ENCODE assay signal across 8 mouse cellular contexts in genomic region chr5:134500062-134500461, GRCm38 (mm10). TPM values are rescaled to one million over a fixed set of nuclear protein-coding genes. Genes with fewer than 3 reads are reported as not detected.
A peak's percentile ranks its signal among the peaks of the same experiment; 100 is the strongest.
DNase-seq lines count a peak whose midpoint lies in the region; ATAC-seq and TF ChIP-seq lines count a peak whose summit lies in the region.

No protein-coding gene starts in this region.

- ATAC-seq in G1E (ENCODE audit: extremely low read depth, insufficient number of reproducible peaks, low FRiP score, poor library complexity, severe bottlenecking), result no peak
- no peak for ATAC-seq in limb, embryonic 11.5 days (ENCODE audit: insufficient number of reproducible peaks, low FRiP score, low TSS enrichment, low read depth)
- ATAC-seq in inflammation-experienced regulatory T-cells, adult 6 months, result no peak

- no peaks in the 10 kb centered on the region for H3K36me3 ChIP-seq in G1E (replicated peaks)
- H3K36me3 ChIP-seq in limb, embryonic 11.5 days (ENCODE audit: control insufficient read depth, insufficient read depth, low read length), result peaks cover 33% of the 10 kb centered on the region

- peak; percentile 83 for TF ChIP-seq CTCF in layer of hippocampus, adult 2 months (conservative IDR thresholded peaks at IDR 0.05)
- peak; percentile 61 for TF ChIP-seq CTCF in G1E (IDR thresholded peaks at IDR 0.05; ENCODE audit: low read depth, low read length)
- peak; percentile 69 for TF ChIP-seq CTCF in brain, embryonic 14.5 days (IDR thresholded peaks at IDR 0.05; ENCODE audit: borderline replicate concordance, extremely low read depth, insufficient read depth, insufficient read length)

- no peaks in the 10 kb centered on the region for H3K9me3 ChIP-seq in G1E (replicated peaks)
- no peaks in the 10 kb centered on the region for H3K9me3 ChIP-seq in limb, embryonic 11.5 days (ENCODE audit: control insufficient read depth, low read length)

- no peak for TF ChIP-seq POLR2A in brain, embryonic 14.5 days (IDR thresholded peaks at IDR 0.05; ENCODE audit: borderline replicate concordance, extremely low read depth, insufficient read depth, insufficient read length, poor library complexity, severe bottlenecking)

- H3K4me1 ChIP-seq in G1E (ENCODE audit: insufficient read depth, low read depth, low read length), result no peaks in the 10 kb centered on the region
- no peaks in the 10 kb centered on the region for H3K4me1 ChIP-seq in limb, embryonic 11.5 days (ENCODE audit: control insufficient read depth, insufficient read depth, low read length)

- peak; percentile 47 to 67 for DNase-seq in layer of hippocampus, adult 2 months (ENCODE audit: low spot score in 2 of 2)
- no peak for DNase-seq in layer of hippocampus, adult 9-10 months (ENCODE audit: low spot score)
- peak; percentile 59 for DNase-seq in G1E (ENCODE audit: low spot score)
- DNase-seq in brain, embryonic 14.5 days (ENCODE audit: low read depth), result peak; percentile 31
- peak; percentile 56 to 60 for DNase-seq in frontal cortex, postnatal 25 days (ENCODE audit: low spot score in 2 of 2)
- peak; percentile 66 for DNase-seq in limb, embryonic 11.5 days (ENCODE audit: low spot score)
- DNase-seq in right cerebral cortex, adult 18-20 months, result peak; percentile 58

- H3K9ac ChIP-seq in limb, embryonic 11.5 days (ENCODE audit: low read length), result no peak overlapping the region

- 79% methylated on average over 4 of the region's 4 CpGs for WGBS in limb, embryonic 11.5 days

- H3K4me2 ChIP-seq in limb, embryonic 11.5 days (ENCODE audit: low read depth, severe bottlenecking), result no peak overlapping the region

- no peak overlapping the region for H3K4me3 ChIP-seq in layer of hippocampus, adult 2 months
- no peak overlapping the region for H3K4me3 ChIP-seq in G1E (ENCODE audit: low read depth, low read length)
- H3K4me3 ChIP-seq in limb, embryonic 11.5 days (ENCODE audit: low read depth, low read length), result no peak overlapping the region

- no peaks in the 10 kb centered on the region; the same call in none of the 2 replicates for H3K27me3 ChIP-seq in G1E (ENCODE audit: insufficient read depth, low read length)
- H3K27me3 ChIP-seq in limb, embryonic 11.5 days (ENCODE audit: control insufficient read depth, insufficient read depth, low read length), result no peaks in the 10 kb centered on the region

- no peak overlapping the region for H3K27ac ChIP-seq in layer of hippocampus, adult 2 months
- H3K27ac ChIP-seq in limb, embryonic 11.5 days (replicated peaks; ENCODE audit: low read depth, low read length), result no peak overlapping the region

RNA-seq across cellular contexts. Expression of gene Gtf2ird1, which starts 43.5 kb away (rescaled TPM):
- 10 to 100 TPM; 22.8 to 25.4 TPM for total RNA-seq in layer of hippocampus, adult 2 months (2021)
- total RNA-seq in G1E (2014; fragmentation: Nextera tagmentation) (not detected in 2 replicates), G1E (2017) (1.6 and 2.2 TPM in 2 replicates)
- polyA plus RNA-seq in G1E (2012), result 1.5 TPM in 2 replicates
- polyA plus RNA-seq in brain, embryonic 14.5 days (2012; rRNA removed), result 78.1 and 80.5 TPM in 2 replicates
- polyA plus RNA-seq in limb, embryonic 11.5 days (2014; fragmentation: Nextera tagmentation; extraction: Ambion mirVana), result 126 and 135 TPM in 2 replicates
- 10 to 100 TPM in 1 of 3 experiments, 1 to 10 TPM in 2; 3.5 to 12.4 (median 5.7) TPM for polyA plus RNA-seq in inflammation-experienced regulatory T-cells, adult 6 months (2017; shearing (Covaris generic))

RNA-seq across cellular contexts. Expression of gene Clip2, which starts 52.2 kb away (rescaled TPM):
- 10 to 100 TPM; 90.0 to 99.3 TPM for total RNA-seq in layer of hippocampus, adult 2 months (2021)
- 0.53 TPM in 1 of 2 replicates, not detected in the other for total RNA-seq in G1E (2014; fragmentation: Nextera tagmentation)
- total RNA-seq in G1E (2017), result 0.12 and 0.38 TPM in 2 replicates
- polyA plus RNA-seq in G1E (2012), result 0.28 and 0.33 TPM in 2 replicates
- 77.0 and 115 TPM in 2 replicates for polyA plus RNA-seq in brain, embryonic 14.5 days (2012; rRNA removed)
- 6.8 and 6.9 TPM in 2 replicates for polyA plus RNA-seq in limb, embryonic 11.5 days (2014; fragmentation: Nextera tagmentation; extraction: Ambion mirVana)
- polyA plus RNA-seq in inflammation-experienced regulatory T-cells, adult 6 months (2017; shearing (Covaris generic)), result under 1 TPM; 0.55 to 0.88 (median 0.74) TPM

RNA-seq across cellular contexts. Expression of gene Syna, which starts 59.9 kb away (rescaled TPM):
- 1 to 10 TPM; 5.4 to 6.8 TPM for total RNA-seq in layer of hippocampus, adult 2 months (2021)
- total RNA-seq in G1E (2014; fragmentation: Nextera tagmentation), result not detected in 2 replicates
- total RNA-seq in G1E (2017), result 0.11 TPM in 1 of 2 replicates, not detected in the other
- polyA plus RNA-seq in G1E (2012), result not detected in 2 replicates
- 0.04 and 0.06 TPM in 2 replicates for polyA plus RNA-seq in brain, embryonic 14.5 days (2012; rRNA removed)
- not detected in 2 replicates for polyA plus RNA-seq in limb, embryonic 11.5 days (2014; fragmentation: Nextera tagmentation; extraction: Ambion mirVana)
- 1 to 10 TPM in 1 of 3 experiments, under 1 TPM in 1, not detected in 1; 0.28 to 1.1 TPM for polyA plus RNA-seq in inflammation-experienced regulatory T-cells, adult 6 months (2017; shearing (Covaris generic))
